Mouse (Mus musculus) inflammation-experienced regulatory T-cells (primary cell): ENCODE measurements around the gene Vmn1r234. TPM values are rescaled to one million over a fixed set of nuclear protein-coding genes. Genes with fewer than 3 reads are reported as not detected.

Source experiments
- polyA plus RNA-seq, 2 experiments: library from polyadenylated mRNA; unstranded; fragments of 100-300 nt; shearing (Covaris generic); gene quantifications; one replicate each; pipeline ENCODE4 v1.2.1; 2017

The Vmn1r234 gene
- polyA plus RNA-seq: under 1 TPM; 0.12 to 0.42 TPM

DNA sequence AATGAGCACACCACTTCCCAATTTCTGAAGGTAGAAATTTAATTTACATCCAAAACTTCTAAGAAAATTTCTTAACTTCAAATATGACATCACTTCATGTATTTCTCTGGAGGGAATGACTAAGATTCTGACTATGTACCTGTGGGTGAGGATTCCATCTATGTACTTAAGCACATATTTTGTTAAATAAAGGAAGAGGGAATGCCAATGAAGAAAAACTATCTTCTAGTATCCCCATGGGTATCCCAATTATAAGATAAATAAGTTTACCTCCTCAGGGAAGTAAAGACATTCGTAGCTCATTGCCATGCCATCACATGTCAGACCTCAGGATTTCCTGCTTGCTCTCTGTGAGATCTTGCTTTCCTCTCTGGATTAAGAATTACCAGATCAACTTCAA is at the start of gene Vmn1r234:
Vmn1r234 (plus strand) TSS at position 301 of the 400 bp plus-strand sequence.

DNA sequence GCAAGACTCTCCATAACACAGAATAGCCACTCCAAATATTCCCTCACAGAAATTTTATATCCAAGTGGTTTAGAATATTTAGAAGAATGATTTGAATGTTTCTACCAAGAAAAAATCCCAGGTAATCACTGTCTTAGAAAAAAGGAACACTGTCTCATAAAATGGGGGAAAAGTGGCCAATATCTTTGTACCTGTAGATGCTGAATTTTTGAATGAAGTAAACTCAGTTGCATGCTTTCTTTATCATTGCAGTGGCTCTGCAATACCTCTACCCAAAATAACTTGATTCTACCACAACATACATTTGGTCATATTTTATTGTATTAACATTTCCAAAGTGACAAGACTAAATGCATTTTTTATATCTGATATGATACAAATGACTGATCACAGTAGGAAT is 30.2 kb downstream of the Vmn1r234 start, which contains the start of gene Vmn1r235:
Vmn1r235 (plus strand) TSS at position 301 of the 400 bp plus-strand sequence.

GRCm38 (mm10) chr17:21282642-21283041 is 56.8 kb downstream of the Vmn1r234 start, which contains the start of gene Vmn1r236:
Vmn1r236 (plus strand) TSS chr17:21282942.

Other genes with a start within 250 kb of the Vmn1r234 start
- gene Vmn1r233, start 229.6 kb upstream of the Vmn1r234 start, polyA plus RNA-seq: under 1 TPM; 0.07 to 0.54 TPM
- gene Zfp160, start 217.2 kb upstream of the Vmn1r234 start, polyA plus RNA-seq: 10 to 100 TPM; 12.4 to 15.2 TPM
- gene Vmn1r235, start 30.3 kb downstream of the Vmn1r234 start, polyA plus RNA-seq: not detected
- under 1 TPM; 0.05 to 0.10 TPM for gene Vmn1r236, start 56.9 kb downstream of the Vmn1r234 start, polyA plus RNA-seq
- under 1 TPM in 1 of 2 experiments, not detected in 1; 0.67 TPM for gene Vmn1r237, start 85.8 kb downstream of the Vmn1r234 start, polyA plus RNA-seq
- gene Zfp677, start 157.7 kb downstream of the Vmn1r234 start, polyA plus RNA-seq: 10 to 100 TPM; 13.9 to 15.4 TPM
- 10 to 100 TPM in 1 of 2 experiments, 1 to 10 TPM in 1; 9.9 to 14.9 TPM for gene Zfp54, start 197.1 kb downstream of the Vmn1r234 start, polyA plus RNA-seq
- 10 to 100 TPM; 27.2 to 36.2 TPM for gene Zfp51, start 224.3 kb downstream of the Vmn1r234 start, polyA plus RNA-seq